Mouse (Mus musculus) ES-E14 (cell line): ENCODE measurements around the gene Lyg2. TPM values are rescaled to one million over a fixed set of nuclear protein-coding genes. Genes with fewer than 3 reads are reported as not detected.

Experiments
- DNase-seq: peaks from one replicate; pipeline ENCODE4 v3.0.0-alpha.2; 2013; ENCODE audit warnings: low read depth, low spot score
- H3K27ac ChIP-seq: 2 replicates; pipeline ENCODE4 v1.5.1; 2012; ENCODE audit warnings: low read depth, mild to moderate bottlenecking, low read length, moderate library complexity, mixed read lengths; ENCODE audit not compliant: poor library complexity, insufficient read depth, severe bottlenecking
- H3K36me3 ChIP-seq: 2 replicates; pipeline ENCODE4 v1.6.1; 2012; ENCODE audit warnings: mild to moderate bottlenecking, low read length, moderate library complexity, mixed read lengths; ENCODE audit not compliant: control insufficient read depth, poor library complexity, insufficient read depth, severe bottlenecking
- H3K4me1 ChIP-seq, 2 experiments: fragments of 150-350 bp in 1 of 2; sonication (generic) in 1 of 2; 2 replicates each; pipeline ENCODE4 v1.6.1; 2012; ENCODE audit warnings: low read length in 2 of 2, mild to moderate bottlenecking in 1 of 2, mixed read lengths in 1 of 2; ENCODE audit not compliant: control insufficient read depth in 2 of 2, insufficient read depth in 2 of 2, poor library complexity in 1 of 2
- H3K4me3 ChIP-seq, 2 experiments: fragments of 150-350 bp in 1 of 2; sonication (generic) in 1 of 2; 2 replicates each; pipeline ENCODE4 v1.5.1; 2012; ENCODE audit warnings: low read length in 2 of 2, low read depth in 1 of 2, mild to moderate bottlenecking in 1 of 2, mixed read lengths in 1 of 2; ENCODE audit not compliant: insufficient read depth in 1 of 2, poor library complexity in 1 of 2, severe bottlenecking in 1 of 2
- H3K9ac ChIP-seq: 2 replicates; pipeline ENCODE4 v1.6.1; 2012; ENCODE audit warnings: low read depth, mild to moderate bottlenecking, low read length, mixed read lengths; ENCODE audit not compliant: poor library complexity, insufficient read depth, severe bottlenecking
- H3K9me3 ChIP-seq: fragments of 150-350 bp; sonication (generic); 2 replicates; pipeline ENCODE4 v1.6.1; 2012; ENCODE audit warnings: low read depth, mild to moderate bottlenecking, low read length; ENCODE audit not compliant: control insufficient read depth, insufficient read depth
- CHD2 ChIP-seq: IDR thresholded peaks from 2 replicates; pipeline ENCODE4 v1.6.1; 2014; ENCODE audit warnings: mild to moderate bottlenecking, low read depth, low read length, inconsistent platforms
- HCFC1 ChIP-seq: IDR thresholded peaks from 2 replicates; pipeline ENCODE4 v1.6.1; 2012; ENCODE audit warnings: low read length, inconsistent platforms, borderline replicate concordance; ENCODE audit not compliant: insufficient read depth
- MAFK ChIP-seq: IDR thresholded peaks from 2 replicates; pipeline ENCODE4 v1.6.1; 2014; ENCODE audit warnings: mild to moderate bottlenecking, low read depth, low read length, inconsistent platforms; ENCODE audit not compliant: insufficient read depth
- ZC3H11A ChIP-seq: IDR thresholded peaks from 2 replicates; pipeline ENCODE4 v1.6.1; 2012; ENCODE audit warnings: low read depth, mild to moderate bottlenecking, inconsistent platforms, low read length, borderline replicate concordance
- ZNF384 ChIP-seq: IDR thresholded peaks from 2 replicates; pipeline ENCODE4 v1.6.1; 2012; ENCODE audit warnings: low read depth, low read length, inconsistent platforms
- in situ Hi-C, 2 experiments: fragments of 600-800 bp; cut with MboI; formaldehyde crosslinking; loops; one replicate each; pipeline ENCODE4 v1.15.1; 2025; ENCODE audit warnings: low sequenced_read_pairs in 2 of 2, inconsistent platforms in 1 of 2; ENCODE audit not compliant: unreplicated experiment in 2 of 2
- total RNA-seq: library from RNA; depleted of rRNA; stranded (reverse); fragments of 300-350 nt; gene quantifications from 2 replicates; pipeline ENCODE4 v1.2.3, GENCODE M21; 2012

Gene Lyg2
- total RNA-seq, 1 experiment: not detected

DNA sequence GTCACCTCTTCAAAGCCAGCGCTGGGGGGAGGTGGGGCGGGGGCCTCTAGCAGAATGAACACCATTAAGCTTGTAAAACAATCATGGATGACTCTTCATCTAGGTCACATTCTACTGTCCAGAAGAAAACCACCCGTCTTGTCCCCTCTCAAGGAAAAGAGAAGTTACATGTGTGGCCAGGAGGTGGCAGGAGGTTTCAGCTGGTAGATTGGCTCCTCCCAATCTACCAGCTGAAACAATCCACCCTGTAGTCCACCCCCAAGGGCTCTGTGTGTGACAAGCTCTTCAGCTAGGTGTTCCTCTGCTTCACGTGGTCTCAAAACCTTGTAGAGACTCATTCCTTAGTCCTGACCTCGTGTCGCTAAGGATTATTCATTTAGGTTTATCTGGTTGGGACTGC, 13.1 kb downstream of the Lyg2 start:
- Histone ChIP-seq H3K4me3 (no peak overlapping the region), H3K9me3 (no peaks in the 10 kb centered on the region), H3K4me1 (0 out of 4 replicates have a peak, but pooled peaks cover 0 to 2% of the 10 kb centered on the region in 2 experiments), H3K27ac (no peak overlapping the region), H3K9ac (no peak overlapping the region), H3K36me3 (peaks cover 4% of the 10 kb centered on the region)
- DNase-seq: no peak
- TF ChIP-seq ZNF384: no peak
- TF ChIP-seq CHD2: no peak
- TF ChIP-seq MAFK: no peak
- TF ChIP-seq ZC3H11A: no peak
- no peak for TF ChIP-seq HCFC1
- in situ Hi-C loops: no loop called here

DNA sequence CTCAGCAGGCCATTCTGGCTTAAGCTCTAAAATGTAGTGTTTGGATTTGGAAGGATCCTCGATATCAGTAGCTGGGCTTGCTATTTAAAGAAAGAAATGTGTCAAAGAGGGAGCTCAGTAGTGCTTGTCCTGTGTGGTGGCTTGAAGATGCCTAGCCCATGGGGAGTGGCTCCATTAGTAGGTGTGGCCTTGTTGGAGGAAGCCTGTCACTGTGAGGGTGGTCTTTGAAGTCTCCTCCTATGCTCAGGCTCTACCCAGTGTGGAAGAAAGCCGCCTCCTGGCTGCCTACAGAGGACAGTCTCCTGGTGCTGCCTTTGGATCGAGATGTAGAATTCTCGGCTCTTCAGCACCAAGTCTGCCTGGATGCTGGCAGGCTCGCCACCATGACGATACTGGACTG, 16.0 kb downstream of the Lyg2 start:
- Histone ChIP-seq H3K9me3 (no peaks in the 10 kb centered on the region), H3K27ac (no peak overlapping the region), H3K9ac (no peak overlapping the region), H3K36me3 (peaks cover 9% of the 10 kb centered on the region), H3K4me1 (0 out of 4 replicates have a peak, but pooled peaks cover 0 to 2% of the 10 kb centered on the region in 2 experiments), H3K4me3 (no peak overlapping the region)
- in situ Hi-C loops: no loop called here
- no peak for DNase-seq
- TF ChIP-seq ZC3H11A (no peak), HCFC1 (no peak), ZNF384 (no peak), CHD2 (no peak), MAFK (no peak)

DNA sequence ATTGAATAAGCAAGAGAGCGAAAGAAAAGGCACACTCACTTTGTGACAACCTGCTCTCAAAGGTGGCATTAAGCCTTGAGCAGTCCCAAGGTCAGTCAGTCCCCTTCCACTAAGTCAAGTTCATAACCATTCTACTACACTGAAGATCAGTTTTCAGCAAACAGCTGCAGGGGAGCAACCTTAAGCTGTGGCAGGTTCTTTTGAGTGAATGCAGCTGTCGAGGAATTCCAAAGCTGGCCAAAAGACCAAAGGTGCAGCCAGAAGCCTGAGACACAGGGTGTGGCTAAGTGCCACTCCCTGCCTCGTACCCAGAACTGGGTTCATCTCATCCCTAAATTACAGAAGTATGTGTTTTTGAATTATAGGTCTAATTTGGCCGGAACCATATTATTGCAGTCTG, 16.5 kb downstream of the Lyg2 start:
- no peak overlapping the region for H3K27ac ChIP-seq
- in situ Hi-C loops: no loop called here

DNA sequence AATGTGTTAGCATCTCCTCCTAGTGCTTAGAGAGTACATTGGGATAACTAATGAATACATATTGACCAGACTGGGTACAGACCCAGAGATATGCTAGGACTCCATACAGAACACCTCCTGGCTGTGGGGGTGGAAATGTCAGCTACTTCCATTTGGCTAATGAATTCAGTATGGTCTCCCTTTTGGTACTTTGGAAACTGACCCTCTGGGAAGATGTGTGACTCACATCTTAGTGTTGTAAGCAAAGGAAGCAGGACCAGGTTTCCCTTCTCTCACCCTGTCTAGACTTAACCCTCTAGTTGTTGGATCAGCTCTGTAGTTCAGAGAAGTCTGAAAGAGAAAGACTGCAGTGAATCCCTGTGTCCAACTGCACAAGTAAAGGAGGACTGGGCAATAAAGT, 21.7 kb downstream of the Lyg2 start:
- Histone ChIP-seq H3K36me3 (peaks cover 13% of the 10 kb centered on the region), H3K9me3 (no peaks in the 10 kb centered on the region), H3K4me3 (no peak overlapping the region), H3K9ac (no peak overlapping the region), H3K4me1 (peaks cover 0 to under 1% of the 10 kb centered on the region in 2 experiments; a peak in 1 of 4 replicates), H3K27ac (no peak overlapping the region)
- no peak for TF ChIP-seq ZC3H11A
- TF ChIP-seq HCFC1: no peak
- no peak for TF ChIP-seq ZNF384
- in situ Hi-C loops: no loop called here
- no peak for DNase-seq

More for the DNA sequence above, 16.5 kb downstream of the Lyg2 start:
- Histone ChIP-seq H3K4me3 (no peak overlapping the region), H3K9ac (no peak overlapping the region), H3K9me3 (no peaks in the 10 kb centered on the region), H3K36me3 (peaks cover 10% of the 10 kb centered on the region), H3K4me1 (0 out of 4 replicates have a peak, but pooled peaks cover 0 to 2% of the 10 kb centered on the region in 2 experiments)
- no peak for DNase-seq
- no peak for TF ChIP-seq ZNF384

DNA sequence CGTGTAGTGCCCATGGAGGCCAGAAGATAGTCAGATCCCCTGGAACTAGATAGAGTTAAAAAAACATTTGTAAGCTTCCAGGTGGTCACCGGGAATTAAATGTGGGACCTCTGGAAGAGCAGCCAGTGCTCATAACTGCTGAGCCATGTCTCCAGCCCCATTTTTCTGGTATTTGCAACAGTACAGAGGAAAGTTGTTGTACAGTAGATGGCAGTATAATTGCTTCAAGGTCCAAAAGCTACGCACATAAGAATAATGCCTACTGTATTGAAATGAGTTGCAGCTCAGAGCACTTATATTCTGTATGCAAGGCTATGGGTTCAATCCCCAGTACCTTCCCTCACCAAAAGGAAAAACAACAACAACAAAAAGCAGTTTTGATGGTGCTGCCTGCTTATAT, 24.9 kb downstream of the Lyg2 start:
- TF ChIP-seq ZC3H11A: no peak
- no peak for TF ChIP-seq CHD2
- no peak for TF ChIP-seq HCFC1
- no peak for TF ChIP-seq ZNF384
- no peak for TF ChIP-seq MAFK
- no peak overlapping the region for H3K9ac ChIP-seq

More for the DNA sequence above, 24.9 kb downstream of the Lyg2 start:
- Histone ChIP-seq H3K9me3 (no peaks in the 10 kb centered on the region), H3K36me3 (peaks cover 6% of the 10 kb centered on the region; the same call in 1 of the 2 replicates), H3K4me3 (peak overlapping the region in 1 of 2 experiments; percentile 90; a peak in 2 of 4 replicates), H3K27ac (no peak overlapping the region), H3K4me1 (peaks cover 0 to 6% of the 10 kb centered on the region in 2 experiments; a peak in 1 of 4 replicates)
- DNase-seq: no peak
- in situ Hi-C loops: no loop called here
